Mouse (Mus musculus) left cerebral cortex, adult 8-10 months (tissue): ENCODE results near the gene Coq5. TPM values are rescaled to one million over a fixed set of nuclear protein-coding genes. Genes with fewer than 3 reads are reported as not detected.

Experiments used
- total RNA-seq, 4 experiments: library from RNA; stranded (reverse); gene quantifications; 2 replicates each; pipeline ENCODE4 v1.2.4; 2022

The Coq5 gene
- total RNA-seq, 4 experiments from 2014 or later, result 40.4 to 43.6 (median 42.2) TPM

Other genes with a start within 250 kb of the Coq5 start
- gene Gm10401, start 181.4 kb upstream of the Coq5 start, total RNA-seq, result not detected
- 1 to 10 TPM; 7.8 to 9.2 (median 8.9) TPM for gene Acads, start 160.3 kb upstream of the Coq5 start, total RNA-seq
- 10 to 100 TPM; 21.2 to 26.9 (median 24.2) TPM for gene Unc119b, start 144.7 kb upstream of the Coq5 start, total RNA-seq
- 10 to 100 TPM; 66.1 to 84.8 (median 72.3) TPM for gene Mlec, start 121.5 kb upstream of the Coq5 start, total RNA-seq
- 100 to 1,000 TPM; 228 to 252 (median 243) TPM for gene Cabp1, start 85.3 kb upstream of the Coq5 start, total RNA-seq
- 10 to 100 TPM; 72.0 to 91.4 (median 77.3) TPM for gene Pop5, start 43.8 kb upstream of the Coq5 start, total RNA-seq
- gene Rnf10, start 6.8 kb upstream of the Coq5 start, total RNA-seq, result 100 to 1,000 TPM; 216 to 259 (median 243) TPM
- gene Dynll1, start 21.3 kb downstream of the Coq5 start, total RNA-seq, result 100 to 1,000 TPM; 550 to 617 (median 573) TPM
- 10 to 100 TPM; 55.2 to 70.1 (median 64.6) TPM for gene Srsf9, start 47.5 kb downstream of the Coq5 start, total RNA-seq
- 10 to 100 TPM; 19.2 to 21.4 (median 20.2) TPM for gene Gatc, start 61.5 kb downstream of the Coq5 start, total RNA-seq
- gene Triap1, start 61.6 kb downstream of the Coq5 start, total RNA-seq, result 10 to 100 TPM; 20.7 to 24.6 (median 22.5) TPM
- gene Cox6a1, start 69.3 kb downstream of the Coq5 start, total RNA-seq, result 100 to 1,000 TPM; 686 to 806 (median 740) TPM
- gene Msi1, start 149.9 kb downstream of the Coq5 start, total RNA-seq, result 10 to 100 TPM; 43.2 to 58.9 (median 51.0) TPM
- gene Pla2g1b, start 186.6 kb downstream of the Coq5 start, total RNA-seq, result not detected
- gene Sirt4, start 205.1 kb downstream of the Coq5 start, total RNA-seq, result 10 to 100 TPM; 27.1 to 38.6 (median 33.1) TPM
- 10 to 100 TPM; 18.3 to 27.8 (median 22.9) TPM for gene Pxn, start 227.0 kb downstream of the Coq5 start, total RNA-seq